Mouse (Mus musculus): Measurements from ENCODE around the gene Gcm2.

DNA sequence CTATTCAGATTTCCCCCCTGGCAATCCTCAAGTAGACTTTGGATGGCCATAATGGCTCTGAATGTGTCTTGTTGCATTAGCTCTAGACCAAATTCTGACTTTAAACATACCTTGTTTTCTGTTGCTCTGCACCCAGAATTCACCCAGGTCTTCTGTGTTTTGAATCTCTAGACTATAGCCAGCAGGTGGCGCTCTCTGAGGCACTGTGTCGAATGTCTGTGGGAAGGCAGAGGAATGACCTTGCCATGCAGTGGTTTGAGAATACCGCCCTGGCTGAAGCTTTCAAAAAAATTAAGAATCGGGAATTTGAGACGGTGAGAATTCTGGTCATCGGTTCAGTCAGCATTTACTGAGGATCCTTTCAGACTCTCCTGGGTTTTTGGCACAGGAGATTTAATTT, 24.1 kb upstream of the Gcm2 start:
- TF ChIP-seq CTCF (IDR thresholded peaks at IDR 0.05; ENCODE audit: borderline replicate concordance, insufficient read depth, low read length), result peak; percentile 78
- no peak for TF ChIP-seq POLR2A (IDR thresholded peaks at IDR 0.05; ENCODE audit: low read depth, low read length)

Data from embryonic fibroblast, embryonic 13.5 days (primary cell).